Mouse (Mus musculus): ENCODE data around the gene Srcin1. TPM values are rescaled to one million over a fixed set of nuclear protein-coding genes. Genes with fewer than 3 reads are reported as not detected.

The Srcin1 gene
- polyA plus RNA-seq, 1 experiment from 2014 or later: 9.6 TPM

DNA sequence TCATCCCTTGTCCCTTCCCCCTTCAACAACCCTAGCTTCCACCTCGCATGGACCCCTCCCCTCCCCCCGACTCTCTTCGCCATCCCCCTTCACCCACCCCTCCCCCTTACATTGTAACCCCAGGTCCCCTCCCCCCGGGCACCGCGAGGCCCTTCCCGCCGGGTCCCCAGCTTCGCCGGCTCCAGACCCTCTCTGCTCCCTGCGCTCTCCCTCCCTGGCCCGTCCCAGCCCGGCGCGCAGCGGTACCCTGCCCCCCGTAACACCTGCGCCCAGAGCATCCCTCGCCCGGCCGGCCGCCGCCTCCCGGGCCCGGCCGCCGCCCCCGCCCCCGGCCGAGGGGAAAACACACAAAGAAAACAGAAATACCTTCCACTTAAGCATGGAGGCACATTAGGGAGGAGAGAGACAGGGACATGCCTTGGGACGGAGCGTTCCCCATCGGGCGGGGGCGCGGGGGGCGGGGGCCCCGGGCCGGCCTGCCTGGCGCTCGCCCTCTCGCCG lies 1.4 kb downstream of the Srcin1 start:
- Histone ChIP-seq H3K36me3 (ENCODE audit: control insufficient read depth, insufficient read depth, low read length) (no peaks in the 10 kb centered on the region), H3K27ac (replicated peaks; ENCODE audit: low read depth, low read length) (peak overlapping the region; percentile 97), H3K4me2 (ENCODE audit: low read length) (peak overlapping the region; percentile 72), H3K4me1 (ENCODE audit: control insufficient read depth, insufficient read depth, low read length) (peaks cover 60% of the 10 kb centered on the region), H3K9me3 (ENCODE audit: control insufficient read depth, low read length) (no peaks in the 10 kb centered on the region), H3K9ac (replicated peaks; ENCODE audit: low read length) (peak overlapping the region; percentile 99), H3K4me3 (replicated peaks; ENCODE audit: low read depth, low read length) (peak overlapping the region; percentile 90), H3K27me3 (ENCODE audit: control insufficient read depth, insufficient read depth, low read length) (no peaks in the 10 kb centered on the region)
- no peak for DNase-seq
- under 1% methylated on average over 37 of the region's 43 CpGs for WGBS
- peak; percentile 32 for ATAC-seq (ENCODE audit: low FRiP score, low TSS enrichment)

DNA sequence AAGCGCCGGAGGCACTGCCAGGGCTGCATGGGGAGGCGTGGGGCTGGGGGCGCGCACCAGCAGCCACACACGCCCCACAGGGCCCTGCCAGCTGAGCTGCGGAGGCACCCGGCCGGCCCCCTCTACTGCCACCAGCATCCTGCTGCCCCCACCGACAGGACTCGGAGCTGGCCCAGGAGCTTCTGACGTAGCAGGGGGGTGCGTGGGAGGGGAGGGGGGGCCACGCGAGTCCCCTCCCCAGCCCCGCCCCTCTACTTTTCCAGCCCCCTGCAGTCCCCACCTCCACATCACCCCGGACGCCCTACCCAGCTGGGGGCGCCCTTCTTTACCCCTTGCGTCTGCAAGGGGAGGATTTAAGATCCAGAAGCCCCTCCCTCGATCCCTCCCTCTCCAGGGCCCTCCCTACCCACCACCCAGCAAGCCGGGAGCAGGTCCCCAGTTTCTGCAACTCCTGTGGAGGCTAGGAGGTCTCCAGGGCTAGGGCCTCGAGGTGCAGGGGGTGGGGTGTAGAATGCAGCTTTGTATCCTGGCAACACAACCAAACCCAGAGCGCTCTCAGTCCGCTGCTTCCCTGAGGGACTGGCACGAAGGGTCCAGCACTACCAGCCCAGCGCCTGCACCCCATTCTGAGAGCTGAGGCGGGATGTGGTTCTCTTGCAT lies 2.0 kb downstream of the Srcin1 start:
- Histone ChIP-seq H3K4me2 (ENCODE audit: low read length) (peak overlapping the region; percentile 72), H3K4me1 (ENCODE audit: control insufficient read depth, insufficient read depth, low read length) (peaks cover 60% of the 10 kb centered on the region), H3K9me3 (ENCODE audit: control insufficient read depth, low read length) (no peaks in the 10 kb centered on the region), H3K9ac (replicated peaks; ENCODE audit: low read length) (peak overlapping the region; percentile 99), H3K27me3 (ENCODE audit: control insufficient read depth, insufficient read depth, low read length) (no peaks in the 10 kb centered on the region), H3K36me3 (ENCODE audit: control insufficient read depth, insufficient read depth, low read length) (no peaks in the 10 kb centered on the region), H3K27ac (replicated peaks; ENCODE audit: low read depth, low read length) (peak overlapping the region; percentile 97), H3K4me3 (replicated peaks; ENCODE audit: low read depth, low read length) (peak overlapping the region; percentile 90)
- DNase-seq: peak; percentile 77
- under 1% methylated on average over 27 of the region's 28 CpGs for WGBS
- ATAC-seq (ENCODE audit: low FRiP score, low TSS enrichment): peak; percentile 34; the same call in 1 of the 2 replicates

DNA sequence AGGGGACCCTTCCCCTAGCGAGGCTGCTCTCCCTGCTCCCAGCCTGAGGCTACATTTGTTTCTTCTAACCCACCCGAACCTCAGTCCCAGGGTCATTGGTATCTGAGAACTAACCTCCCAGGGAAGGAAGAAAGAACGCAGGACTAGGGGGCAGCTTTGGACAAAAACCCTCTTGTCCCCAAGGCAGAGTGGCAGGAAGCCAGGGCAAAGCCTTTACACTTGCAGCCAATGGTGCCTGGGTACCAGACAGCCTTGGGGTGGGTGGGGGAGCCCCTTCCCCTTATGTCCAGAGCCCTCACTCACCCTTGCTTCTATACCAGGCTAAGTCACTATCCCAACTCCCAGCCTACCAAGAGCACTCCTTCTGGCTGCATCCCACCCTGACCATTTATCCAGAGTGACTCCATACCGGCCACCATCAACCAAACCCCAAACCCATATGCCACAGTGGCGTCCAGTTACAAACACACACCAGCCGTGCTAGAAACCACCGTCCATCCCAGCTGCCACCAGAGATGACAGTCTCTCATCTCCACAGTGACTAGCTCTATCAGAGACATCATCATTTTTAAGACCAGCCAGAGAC lies 3.0 kb downstream of the Srcin1 start:
- H3K9me3 ChIP-seq (ENCODE audit: control insufficient read depth, low read length): no peaks in the 10 kb centered on the region
- ATAC-seq (ENCODE audit: low FRiP score, low TSS enrichment) (no peak), DNase-seq (no peak)
- 23% methylated on average over 7 of the region's 7 CpGs for WGBS
- peak overlapping the region; percentile 72 for H3K4me2 ChIP-seq (ENCODE audit: low read length)
- H3K27me3 ChIP-seq (ENCODE audit: control insufficient read depth, insufficient read depth, low read length): no peaks in the 10 kb centered on the region
- no peaks in the 10 kb centered on the region for H3K36me3 ChIP-seq (ENCODE audit: control insufficient read depth, insufficient read depth, low read length)
- peaks cover 57% of the 10 kb centered on the region for H3K4me1 ChIP-seq (ENCODE audit: control insufficient read depth, insufficient read depth, low read length)
- peak overlapping the region; percentile 97 for H3K27ac ChIP-seq (replicated peaks; ENCODE audit: low read depth, low read length)
- H3K4me3 ChIP-seq (replicated peaks; ENCODE audit: low read depth, low read length): peak overlapping the region; percentile 90
- H3K9ac ChIP-seq (replicated peaks; ENCODE audit: low read length): peak overlapping the region; percentile 99

DNA sequence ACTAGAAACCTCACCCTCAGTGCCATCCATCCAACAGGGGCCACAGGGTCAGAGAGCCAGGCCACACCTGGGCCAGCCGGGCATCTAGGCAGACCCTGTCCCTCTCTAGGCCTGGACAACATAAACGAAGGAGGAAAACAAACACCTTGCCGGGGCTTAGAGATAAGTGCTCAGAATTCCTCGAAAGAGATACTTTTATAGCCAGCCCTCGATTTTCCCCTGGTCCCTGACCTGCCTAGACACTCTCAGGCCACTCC lies 4.0 kb downstream of the Srcin1 start:
- Histone ChIP-seq H3K4me1 (ENCODE audit: control insufficient read depth, insufficient read depth, low read length) (peaks cover 67% of the 10 kb centered on the region), H3K9ac (replicated peaks; ENCODE audit: low read length) (peak overlapping the region; percentile 99; the same call in 1 of the 2 replicates), H3K27me3 (ENCODE audit: control insufficient read depth, insufficient read depth, low read length) (no peaks in the 10 kb centered on the region), H3K9me3 (ENCODE audit: control insufficient read depth, low read length) (no peaks in the 10 kb centered on the region), H3K4me3 (replicated peaks; ENCODE audit: low read depth, low read length) (peak overlapping the region; percentile 90), H3K36me3 (ENCODE audit: control insufficient read depth, insufficient read depth, low read length) (no peaks in the 10 kb centered on the region), H3K27ac (replicated peaks; ENCODE audit: low read depth, low read length) (peak overlapping the region; percentile 97), H3K4me2 (ENCODE audit: low read length) (peak overlapping the region; percentile 72)
- 47% methylated on average over 5 of the region's 5 CpGs for WGBS
- ATAC-seq (ENCODE audit: low FRiP score, low TSS enrichment) (no peak), DNase-seq (no peak)

DNA sequence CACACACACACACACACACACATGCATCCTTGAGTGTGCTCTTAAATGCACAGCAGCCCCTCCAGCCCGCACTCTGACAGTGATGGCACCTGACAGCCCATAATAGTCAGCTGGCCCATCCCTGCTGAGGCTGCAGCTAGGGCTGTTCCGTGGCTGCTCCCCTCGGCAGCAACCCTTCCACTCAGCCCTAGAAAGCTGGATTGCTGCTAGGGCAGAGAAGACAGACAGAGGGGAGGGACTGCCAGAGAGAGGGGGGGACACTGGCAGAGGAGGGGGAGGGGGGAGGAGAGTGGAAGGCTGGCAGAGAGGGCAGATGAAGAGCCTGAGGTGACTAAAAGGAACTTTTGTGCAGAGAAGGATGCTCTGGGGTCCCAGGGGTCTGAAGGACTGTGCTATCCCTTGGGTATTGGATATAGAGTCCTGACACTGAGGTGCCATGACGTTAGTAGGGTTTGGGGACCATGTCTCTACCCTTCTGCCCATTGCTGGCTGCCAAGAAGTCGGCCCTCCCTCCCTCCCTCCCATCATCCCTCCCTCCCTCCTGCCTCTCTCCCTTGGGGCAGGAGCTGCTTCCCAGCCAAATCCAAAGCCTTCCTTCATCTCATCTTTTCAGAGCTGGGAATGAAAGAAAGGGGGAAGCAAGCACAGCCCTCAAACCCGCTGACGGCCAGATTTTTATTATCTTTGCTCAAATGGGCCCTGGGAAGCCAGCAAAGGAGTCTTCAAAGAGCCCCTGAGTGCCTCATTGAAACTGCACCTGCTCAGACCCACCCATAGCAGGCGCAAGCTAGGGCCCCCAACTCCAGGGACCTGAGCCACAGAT lies 4.5 kb downstream of the Srcin1 start:
- Histone ChIP-seq H3K27me3 (ENCODE audit: control insufficient read depth, insufficient read depth, low read length) (no peaks in the 10 kb centered on the region), H3K27ac (replicated peaks; ENCODE audit: low read depth, low read length) (peak overlapping the region; percentile 97), H3K36me3 (ENCODE audit: control insufficient read depth, insufficient read depth, low read length) (no peaks in the 10 kb centered on the region), H3K4me3 (replicated peaks; ENCODE audit: low read depth, low read length) (peak overlapping the region; percentile 90), H3K4me1 (ENCODE audit: control insufficient read depth, insufficient read depth, low read length) (peaks cover 72% of the 10 kb centered on the region), H3K9ac (replicated peaks; ENCODE audit: low read length) (peak overlapping the region; percentile 99; the same call in 1 of the 2 replicates), H3K9me3 (ENCODE audit: control insufficient read depth, low read length) (no peaks in the 10 kb centered on the region), H3K4me2 (ENCODE audit: low read length) (peak overlapping the region; percentile 72)
- DNase-seq (peak; percentile 72), ATAC-seq (ENCODE audit: low FRiP score, low TSS enrichment) (no peak)
- 6% methylated on average over 8 of the region's 8 CpGs for WGBS

DNA sequence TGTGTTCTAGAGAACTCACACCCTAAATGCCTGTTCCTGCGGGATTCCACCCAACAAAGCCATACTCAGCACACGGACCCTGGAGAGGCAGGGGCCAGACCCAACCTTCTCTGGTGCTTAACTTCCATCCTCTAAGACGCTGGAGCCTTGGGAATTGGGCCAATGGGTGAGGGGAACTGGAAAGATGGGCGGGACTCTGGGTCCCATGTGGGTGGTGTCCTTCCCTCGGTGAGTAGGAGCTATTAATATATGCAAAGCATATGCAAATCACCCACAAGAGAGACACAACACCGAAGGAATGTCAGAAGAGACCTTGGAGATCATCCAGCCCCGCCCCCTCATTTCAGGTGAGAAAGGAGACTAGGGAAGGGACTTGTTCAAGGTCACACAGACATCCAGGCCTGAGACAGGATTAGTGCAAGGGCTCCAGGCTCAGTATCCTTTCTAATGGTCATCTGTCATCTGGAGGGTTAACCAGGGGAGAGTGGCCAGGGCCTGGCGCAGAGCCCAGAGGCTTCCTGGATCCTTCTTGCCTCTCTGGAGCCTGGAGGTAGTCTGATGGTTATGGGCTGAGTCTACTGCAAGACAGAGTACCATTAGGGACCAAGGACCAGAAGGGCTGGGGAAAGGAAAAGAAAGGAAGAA lies 5.4 kb downstream of the Srcin1 start:
- Histone ChIP-seq H3K4me1 (ENCODE audit: control insufficient read depth, insufficient read depth, low read length) (peaks cover 74% of the 10 kb centered on the region), H3K4me3 (replicated peaks; ENCODE audit: low read depth, low read length) (no peak overlapping the region), H3K4me2 (ENCODE audit: low read length) (peak overlapping the region; percentile 72), H3K27ac (replicated peaks; ENCODE audit: low read depth, low read length) (peak overlapping the region; percentile 97), H3K27me3 (ENCODE audit: control insufficient read depth, insufficient read depth, low read length) (no peaks in the 10 kb centered on the region), H3K9ac (replicated peaks; ENCODE audit: low read length) (peak overlapping the region; percentile 39; the same call in 1 of the 2 replicates), H3K36me3 (ENCODE audit: control insufficient read depth, insufficient read depth, low read length) (no peaks in the 10 kb centered on the region; the same call in 1 of the 2 replicates), H3K9me3 (ENCODE audit: control insufficient read depth, low read length) (no peaks in the 10 kb centered on the region)
- ATAC-seq (ENCODE audit: low FRiP score, low TSS enrichment): no peak
- DNase-seq: peak; percentile 66
- 18% methylated on average over 8 of the region's 8 CpGs for WGBS

DNA sequence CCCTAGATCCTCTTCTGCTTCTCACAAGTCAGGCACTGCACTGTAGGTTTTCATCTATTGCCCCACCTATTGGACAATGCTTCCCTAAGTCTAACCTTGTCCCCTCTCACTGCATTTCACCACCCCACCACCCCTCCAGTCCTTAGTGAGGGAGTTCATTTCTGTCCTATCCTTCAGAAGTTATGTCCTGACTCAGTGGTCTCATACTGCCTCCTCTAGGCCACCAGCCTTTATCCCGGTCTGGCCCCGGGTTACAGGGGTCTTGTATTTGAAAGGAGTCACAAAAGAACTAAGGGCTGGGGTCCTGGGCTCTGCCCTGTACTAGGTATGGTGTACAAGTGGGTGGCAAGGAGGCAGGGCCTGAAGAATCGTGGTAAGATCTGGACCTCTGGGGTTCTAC lies 6.2 kb downstream of the Srcin1 start:
- no peaks in the 10 kb centered on the region for H3K9me3 ChIP-seq (ENCODE audit: control insufficient read depth, low read length)
- ATAC-seq (ENCODE audit: low FRiP score, low TSS enrichment): no peak
- H3K27ac ChIP-seq (replicated peaks; ENCODE audit: low read depth, low read length): peak overlapping the region; percentile 41; the same call in 1 of the 2 replicates
- no peak overlapping the region; the same call in 1 of the 2 replicates for H3K9ac ChIP-seq (replicated peaks; ENCODE audit: low read length)
- no peak for DNase-seq
- H3K4me3 ChIP-seq (replicated peaks; ENCODE audit: low read depth, low read length): no peak overlapping the region
- H3K4me1 ChIP-seq (ENCODE audit: control insufficient read depth, insufficient read depth, low read length): peaks cover 74% of the 10 kb centered on the region
- 34% methylated on average over 3 of the region's 3 CpGs for WGBS
- no peaks in the 10 kb centered on the region for H3K27me3 ChIP-seq (ENCODE audit: control insufficient read depth, insufficient read depth, low read length)
- no peaks in the 10 kb centered on the region; the same call in 1 of the 2 replicates for H3K36me3 ChIP-seq (ENCODE audit: control insufficient read depth, insufficient read depth, low read length)
- no peak overlapping the region for H3K4me2 ChIP-seq (ENCODE audit: low read length)

DNA sequence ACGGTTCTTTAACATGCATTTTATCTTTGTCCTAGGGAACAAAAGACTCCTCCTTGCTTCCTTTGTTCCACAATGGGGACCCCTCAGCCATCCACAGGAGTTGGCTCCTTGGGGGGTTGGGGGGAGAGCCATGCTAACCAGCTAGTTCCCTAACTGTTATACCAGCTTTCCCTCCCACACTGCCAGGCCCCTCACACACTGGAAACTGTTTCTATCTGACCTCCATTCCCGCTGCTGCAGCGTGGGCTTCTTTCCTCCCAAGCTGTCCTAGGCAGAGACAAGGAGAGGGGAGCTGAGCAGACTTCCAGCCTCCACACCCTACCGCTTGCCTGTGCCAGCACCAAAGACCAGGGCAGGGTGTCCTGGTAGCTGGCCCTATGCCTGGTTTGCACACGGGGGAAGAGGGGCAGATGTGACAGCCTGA lies 6.7 kb downstream of the Srcin1 start:
- Histone ChIP-seq H3K27me3 (ENCODE audit: control insufficient read depth, insufficient read depth, low read length) (no peaks in the 10 kb centered on the region), H3K4me1 (ENCODE audit: control insufficient read depth, insufficient read depth, low read length) (peaks cover 79% of the 10 kb centered on the region), H3K9ac (replicated peaks; ENCODE audit: low read length) (no peak overlapping the region; the same call in 1 of the 2 replicates), H3K36me3 (ENCODE audit: control insufficient read depth, insufficient read depth, low read length) (no peaks in the 10 kb centered on the region; the same call in 1 of the 2 replicates), H3K4me2 (ENCODE audit: low read length) (no peak overlapping the region; the same call in 1 of the 2 replicates), H3K4me3 (replicated peaks; ENCODE audit: low read depth, low read length) (no peak overlapping the region), H3K27ac (replicated peaks; ENCODE audit: low read depth, low read length) (peak overlapping the region; percentile 41), H3K9me3 (ENCODE audit: control insufficient read depth, low read length) (no peaks in the 10 kb centered on the region)
- WGBS: 23% methylated on average over 5 of the region's 5 CpGs
- ATAC-seq (ENCODE audit: low FRiP score, low TSS enrichment) (no peak), DNase-seq (no peak)

All from midbrain, embryonic 14.5 days (tissue).